Mouse (Mus musculus) MEL (cell line): ENCODE data around the gene Tmub2.

Source experiments
- CTCF ChIP-seq, 3 experiments: IDR thresholded peaks in 2 of 3; conservative IDR thresholded peaks in 1 of 3; 2 replicates each; pipeline ENCODE4 v1.5.1; 2011 to 2012; ENCODE audit warnings: low read length in 3 of 3, low read depth in 2 of 3, mild to moderate bottlenecking in 2 of 3, improper control_type of control experiment in 1 of 3, inconsistent platforms in 1 of 3, mixed read lengths in 1 of 3, moderate library complexity in 1 of 3; ENCODE audit not compliant: control insufficient read depth in 1 of 3, insufficient read depth in 1 of 3, poor library complexity in 1 of 3, severe bottlenecking in 1 of 3
- MAFK ChIP-seq: IDR thresholded peaks from 2 replicates; pipeline ENCODE4 v1.6.1; 2011; ENCODE audit warnings: low read depth, mild to moderate bottlenecking, low read length, improper control_type of control experiment, borderline replicate concordance
- RAD21 ChIP-seq: IDR thresholded peaks from 2 replicates; pipeline ENCODE4 v1.6.1; 2011; ENCODE audit warnings: mild to moderate bottlenecking, low read depth, low read length, improper control_type of control experiment

DNA sequence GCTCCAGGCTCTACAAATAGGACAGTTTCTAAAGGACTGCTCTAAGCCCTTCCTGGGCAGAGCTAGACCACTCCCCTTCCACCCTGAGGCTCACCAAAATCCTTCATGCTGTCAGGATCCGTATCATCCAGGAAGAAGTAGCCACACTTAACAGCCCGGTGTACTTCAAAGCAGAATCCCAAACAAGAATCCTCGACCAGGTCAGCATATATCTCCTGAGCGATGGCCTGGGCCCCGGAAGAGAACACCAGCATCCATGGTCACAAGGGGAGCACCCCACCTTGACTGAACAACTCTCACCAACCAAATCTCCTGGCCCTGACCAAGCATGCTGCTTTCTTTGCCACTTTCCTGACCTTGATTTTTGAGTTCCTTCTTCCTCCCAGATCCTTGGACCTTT lies 9.7 kb downstream of the Tmub2 start:
- no peak for TF ChIP-seq CTCF (IDR thresholded peaks at IDR 0.05 in 2 of 3, conservative IDR thresholded peaks at IDR 0.05 in 1 of 3; ENCODE audit: control insufficient read depth in 1 of 3, insufficient read depth in 1 of 3, low read depth in 2 of 3, low read length in 3 of 3, poor library complexity in 1 of 3, severe bottlenecking in 1 of 3)
- TF ChIP-seq MAFK: no peak
- TF ChIP-seq RAD21: no peak
